Mouse (Mus musculus) bone marrow, adult 2 months (tissue): Measurements from ENCODE around the gene B3galnt1. TPM values are rescaled to one million over a fixed set of nuclear protein-coding genes. Genes with fewer than 3 reads are reported as not detected.

Experiments used
- H3K27ac ChIP-seq: fragments of 200-500 bp; 2 replicates; pipeline ENCODE4 v1.5.1; 2012; ENCODE audit warnings: low read depth, mild to moderate bottlenecking, control low read depth, inconsistent platforms, low read length; ENCODE audit not compliant: control insufficient read depth, poor library complexity, insufficient read depth
- H3K4me1 ChIP-seq: fragments of 200-500 bp; 2 replicates; pipeline ENCODE4 v1.6.1; 2011; ENCODE audit warnings: low read length; ENCODE audit not compliant: control insufficient read depth, insufficient read depth
- H3K4me3 ChIP-seq: fragments of 200-500 bp; replicated peaks from 2 replicates; pipeline ENCODE3; 2011; ENCODE audit warnings: mild to moderate bottlenecking, low read depth, low read length, control low read depth; ENCODE audit not compliant: control insufficient read depth
- CTCF ChIP-seq: fragments of 200-500 bp; IDR thresholded peaks from 2 replicates; pipeline ENCODE4 v1.5.1; 2011; ENCODE audit warnings: low read length, control low read depth; ENCODE audit not compliant: control insufficient read depth, insufficient read depth
- POLR2A ChIP-seq: fragments of 200-500 bp; IDR thresholded peaks from 2 replicates; pipeline ENCODE4 v1.6.1; 2011; ENCODE audit warnings: low read depth, mild to moderate bottlenecking, control low read depth, low read length, borderline replicate concordance; ENCODE audit not compliant: control insufficient read depth
- WGBS: fragments of 180-500 bp; shearing (Covaris S2); methylation state at CpG from one replicate; pipeline ENCODE4 v1.1.7; 2018; 5-methylcytosine and 5-hydroxymethylcytosine counted together
- polyA plus RNA-seq: library from polyadenylated mRNA; stranded (reverse); fragments of >200 nt; gene quantifications from 2 replicates; pipeline ENCODE4 v1.2.4, GENCODE M21; 2011; ENCODE audit warnings: low replicate concordance; ENCODE audit not compliant: missing spikeins, insufficient read depth, insufficient read length

B3galnt1 gene
- polyA plus RNA-seq, 1 experiment = 2.0 TPM

DNA sequence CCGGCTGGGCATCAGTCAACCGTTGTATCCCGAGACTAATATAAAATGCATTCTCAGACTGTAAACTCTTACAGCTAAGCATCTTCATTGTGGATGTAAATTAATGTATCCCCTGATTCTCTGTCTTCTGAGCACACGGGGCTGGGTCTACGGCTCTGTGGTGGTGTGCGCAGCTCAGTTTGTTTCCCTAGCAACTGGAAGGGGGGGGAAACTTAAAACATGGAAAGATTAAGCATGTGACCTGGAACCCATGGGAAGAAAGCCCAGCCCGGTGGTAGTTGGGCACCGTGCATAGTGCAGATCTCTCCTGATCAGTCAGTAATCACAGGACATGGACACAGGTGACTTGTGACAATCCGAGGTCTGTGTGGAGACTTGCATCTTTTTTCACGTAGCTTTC, 63.3 kb downstream of the B3galnt1 start:
- no peak for TF ChIP-seq POLR2A
- TF ChIP-seq CTCF = no peak
- WGBS = 93% methylated on average over 10 of the region's 10 CpGs
- Histone ChIP-seq H3K27ac (no peak overlapping the region), H3K4me1 (no peaks in the 10 kb centered on the region), H3K4me3 (no peak overlapping the region)

DNA sequence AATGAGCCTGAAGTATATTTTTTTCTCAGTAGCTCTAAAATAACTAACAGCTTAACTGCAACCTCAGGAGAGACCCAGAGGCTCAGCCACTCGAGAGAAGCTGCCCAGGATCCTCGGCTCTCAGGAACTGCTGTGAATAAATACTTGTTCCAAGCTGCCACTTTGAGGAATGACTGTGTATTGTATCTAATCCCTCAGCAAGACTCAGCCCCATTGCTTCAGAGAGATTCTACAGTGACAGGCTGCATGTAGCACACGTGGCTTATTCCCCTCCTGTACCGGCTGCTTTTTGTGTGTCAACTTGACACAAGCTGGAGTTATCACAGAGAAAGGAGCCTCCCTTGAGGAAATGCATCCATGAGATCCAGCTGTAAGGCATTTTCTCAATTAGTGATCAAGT, 66.1 kb downstream of the B3galnt1 start:
- no peak overlapping the region for H3K4me3 ChIP-seq
- 90% methylated on average over 4 of the region's 4 CpGs for WGBS
- no peak overlapping the region for H3K27ac ChIP-seq
- TF ChIP-seq POLR2A = no peak
- TF ChIP-seq CTCF = no peak
- H3K4me1 ChIP-seq = no peaks in the 10 kb centered on the region

DNA sequence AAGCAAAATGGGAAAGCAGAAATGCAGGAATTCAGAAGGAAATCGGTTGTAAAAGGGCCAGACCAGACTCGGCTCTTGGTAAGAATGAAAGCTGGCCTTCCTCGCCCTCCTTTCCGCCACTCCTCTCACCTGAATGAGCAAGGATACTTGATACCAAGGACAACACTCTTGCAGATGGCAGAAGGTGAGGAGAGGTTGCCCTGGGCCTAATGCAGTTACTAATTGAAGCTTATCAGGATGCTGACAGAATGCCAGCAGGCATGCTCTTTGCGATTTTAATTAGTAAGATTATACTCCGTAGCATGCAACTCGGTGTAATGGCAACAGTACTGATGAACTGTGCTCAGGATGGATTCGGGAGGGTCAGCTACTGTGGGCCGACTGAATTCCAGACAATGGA, 67.2 kb downstream of the B3galnt1 start:
- WGBS = 86% methylated on average over 9 of the region's 9 CpGs
- Histone ChIP-seq H3K27ac (no peak overlapping the region), H3K4me3 (no peak overlapping the region), H3K4me1 (no peaks in the 10 kb centered on the region)
- TF ChIP-seq CTCF (no peak), POLR2A (no peak)

DNA sequence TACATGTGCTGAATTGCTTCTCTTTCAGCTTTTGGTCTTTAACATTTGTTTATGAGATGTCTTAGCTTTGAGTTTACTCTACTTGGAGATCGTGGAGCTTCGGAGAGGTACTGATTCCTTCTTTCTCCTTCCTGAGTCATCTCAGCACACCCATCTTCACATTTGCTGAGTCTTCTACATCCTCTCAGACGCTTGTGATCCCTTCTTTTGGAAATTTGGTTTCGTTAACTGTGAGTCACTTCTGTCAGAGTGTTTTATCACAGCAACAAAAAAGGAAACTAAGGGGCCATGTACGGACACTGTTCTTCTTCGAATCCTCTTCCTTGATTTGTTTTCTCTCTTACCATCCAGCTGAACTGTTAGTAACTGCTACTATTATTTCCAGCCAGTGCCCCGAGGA, 69.2 kb downstream of the B3galnt1 start:
- 81% methylated on average over 7 of the region's 7 CpGs for WGBS
- no peak for TF ChIP-seq POLR2A
- TF ChIP-seq CTCF = no peak

DNA sequence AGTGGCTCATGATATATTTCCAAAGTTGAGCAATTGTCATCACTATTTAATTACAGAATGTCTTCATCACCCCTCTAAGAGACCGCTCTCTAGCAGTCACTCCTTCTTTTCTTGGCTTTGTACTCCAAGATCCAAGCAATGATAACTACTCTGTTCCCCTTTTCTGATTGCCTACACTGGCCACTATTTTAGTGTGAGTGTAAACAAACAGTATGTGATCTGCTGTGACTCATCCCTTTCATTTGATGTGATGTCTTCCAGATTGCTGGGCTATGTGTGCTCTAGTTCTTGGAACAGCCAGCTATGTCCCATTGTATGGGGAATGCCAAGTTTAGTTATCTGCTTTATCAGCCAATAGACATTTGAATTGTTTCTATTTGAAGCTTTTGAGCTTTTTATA, 71.4 kb downstream of the B3galnt1 start:
- WGBS = 61% methylated on average over 1 of the region's 1 CpGs
- H3K4me1 ChIP-seq = no peaks in the 10 kb centered on the region
- no peak overlapping the region for H3K4me3 ChIP-seq
- H3K27ac ChIP-seq = no peak overlapping the region
- TF ChIP-seq CTCF = no peak

More for the DNA sequence above, 69.2 kb downstream of the B3galnt1 start:
- H3K4me3 ChIP-seq = no peak overlapping the region
- no peaks in the 10 kb centered on the region for H3K4me1 ChIP-seq
- no peak overlapping the region for H3K27ac ChIP-seq

DNA sequence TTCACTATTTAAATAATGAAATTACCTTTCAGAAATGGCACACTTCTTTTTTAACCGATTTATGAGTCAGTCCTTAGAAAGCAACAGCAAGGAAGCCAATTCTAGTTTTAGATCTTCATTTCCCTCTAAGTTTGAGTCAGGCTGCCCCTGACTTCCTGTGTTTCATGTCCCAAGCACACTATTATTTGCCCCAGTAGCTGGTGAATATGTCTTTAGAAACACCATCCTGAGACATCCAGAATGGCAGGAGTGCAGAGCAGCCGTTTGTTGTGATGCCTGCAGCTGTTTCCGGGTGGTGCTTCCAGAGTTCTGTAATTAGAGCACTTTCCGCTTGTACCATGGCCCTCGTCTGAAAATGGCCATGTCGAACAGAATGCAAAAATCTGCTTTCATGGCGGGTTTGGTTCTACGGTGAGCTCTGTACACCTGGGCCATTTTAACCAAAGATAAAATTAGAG, 73.7 kb downstream of the B3galnt1 start:
- no peak overlapping the region for H3K4me3 ChIP-seq
- 41% methylated on average over 8 of the region's 8 CpGs for WGBS
- no peak overlapping the region for H3K27ac ChIP-seq
- H3K4me1 ChIP-seq = no peaks in the 10 kb centered on the region
- TF ChIP-seq CTCF (no peak), POLR2A (no peak)

DNA sequence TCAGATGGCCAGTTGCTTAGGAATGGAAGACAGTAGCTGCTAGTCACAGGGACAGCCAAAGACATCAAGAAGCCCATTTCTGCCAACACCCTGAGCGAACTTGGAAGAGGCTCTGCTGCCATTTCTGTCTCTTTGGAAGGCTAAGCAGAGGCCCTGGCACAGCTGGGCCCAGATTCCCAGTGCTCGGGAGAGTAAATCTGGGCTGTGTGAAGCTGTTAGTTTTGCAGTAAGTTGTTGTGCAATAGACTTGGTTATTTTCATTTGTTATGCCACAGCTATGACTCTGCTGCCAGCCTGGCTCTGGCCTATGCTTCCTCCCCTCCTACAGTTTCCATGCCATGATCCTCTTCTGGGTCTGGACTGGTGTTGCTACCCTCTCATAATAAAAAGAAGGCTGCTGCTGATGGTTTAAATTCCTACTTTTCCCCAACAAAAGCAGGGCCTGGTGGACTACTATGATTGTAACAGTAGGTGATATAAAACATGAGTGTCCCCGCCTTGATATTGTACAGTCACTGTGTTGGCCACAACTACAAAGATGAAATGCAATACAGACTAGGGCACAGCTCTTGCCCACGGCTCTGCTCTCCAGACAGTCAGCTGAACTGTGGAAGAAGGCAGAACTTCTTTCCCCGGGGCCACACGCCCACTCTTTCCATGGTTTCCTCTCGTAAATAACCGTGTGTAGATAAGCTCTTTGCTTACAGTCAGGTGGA, 74.2 kb downstream of the B3galnt1 start:
- Histone ChIP-seq H3K4me1 (no peaks in the 10 kb centered on the region), H3K4me3 (no peak overlapping the region), H3K27ac (no peak overlapping the region)
- TF ChIP-seq POLR2A (no peak), CTCF (no peak)
- WGBS = 33% methylated on average over 8 of the region's 8 CpGs

Other genes with a start within 250 kb of the B3galnt1 start
- 29.2 and 48.6 TPM in 2 replicates for gene Nmd3, start 123.0 kb upstream of the B3galnt1 start, polyA plus RNA-seq